Mouse (Mus musculus): ENCODE measurements around the gene Fam25c.

DNA sequence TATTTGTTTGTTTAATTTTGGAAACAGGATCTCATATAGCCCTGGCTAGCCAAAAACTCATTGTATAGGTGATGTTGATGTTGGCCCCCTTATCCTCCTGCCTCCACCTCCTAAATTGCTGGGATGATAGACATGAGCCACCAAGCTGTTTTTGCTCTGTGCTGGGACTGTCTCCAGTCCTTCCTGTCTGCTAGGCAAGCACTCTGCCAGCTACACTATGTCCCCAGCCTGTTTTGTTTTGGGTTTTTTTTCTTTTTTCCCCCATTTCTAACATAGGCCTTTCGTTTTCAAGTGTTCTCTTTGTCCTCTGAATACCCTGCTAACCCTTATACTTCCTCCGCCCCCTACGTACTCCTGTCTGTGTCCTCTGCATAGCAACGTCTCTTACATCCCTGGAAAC is 38.1 kb upstream of the Fam25c start:
- no peak for TF ChIP-seq ZMIZ1 (IDR thresholded peaks at IDR 0.05; ENCODE audit: low read depth, low read length)
- TF ChIP-seq MAX (IDR thresholded peaks at IDR 0.05; ENCODE audit: low read length), result no peak
- TF ChIP-seq EP300 (IDR thresholded peaks at IDR 0.05; ENCODE audit: low read length), result no peak
- no peak for TF ChIP-seq POLR2A (IDR thresholded peaks at IDR 0.05; ENCODE audit: low read depth, low read length)
- TF ChIP-seq CTCF (conservative IDR thresholded peaks at IDR 0.05 in 1 of 2, IDR thresholded peaks at IDR 0.05 in 1 of 2; ENCODE audit: low read depth in 2 of 2, low read length in 2 of 2), result no peak
- no peak for TF ChIP-seq TCF12 (IDR thresholded peaks at IDR 0.05; ENCODE audit: low read depth, low read length)
- TF ChIP-seq UBTF (IDR thresholded peaks at IDR 0.05; ENCODE audit: low read depth, low read length), result no peak
- TF ChIP-seq USF1 (IDR thresholded peaks at IDR 0.05; ENCODE audit: low read depth, low read length), result no peak
- no peak for TF ChIP-seq E2F4 (IDR thresholded peaks at IDR 0.05; ENCODE audit: insufficient replicate concordance, low read depth, low read length)
- no peak for TF ChIP-seq ETS1 (conservative IDR thresholded peaks at IDR 0.05; ENCODE audit: low read depth, low read length)
- no peak for TF ChIP-seq NRF1 (IDR thresholded peaks at IDR 0.05; ENCODE audit: low read depth, low read length)
- TF ChIP-seq NELFE (IDR thresholded peaks at IDR 0.05; ENCODE audit: low read depth, low read length), result no peak
- no peak for TF ChIP-seq ZC3H11A (IDR thresholded peaks at IDR 0.05; ENCODE audit: low read depth, low read length)
